Mouse (Mus musculus): ENCODE measurements around the gene Vps45.
"Not testable (repeated sequence)": the region's sequence is repeated elsewhere in the genome, so short reads cannot be mapped to it uniquely, and the experiment has no call there.

Gene Vps45

GRCm38 (mm10) chr3:96081006-96081405, 22.7 kb upstream of the Vps45 start:
- in situ Hi-C loops (cut with MboI; ENCODE audit: low sequenced_read_pairs) = no loop called here

GRCm38 (mm10) chr3:96078711-96079110, 20.4 kb upstream of the Vps45 start:
- in situ Hi-C loops (cut with MboI; ENCODE audit: low sequenced_read_pairs) = no loop called here

GRCm38 (mm10) chr3:96078066-96078465, 19.8 kb upstream of the Vps45 start:
- in situ Hi-C loops (cut with MboI; ENCODE audit: low sequenced_read_pairs) = no loop called here

- in situ Hi-C loops (cut with MboI; ENCODE audit: low sequenced_read_pairs) = no loop called here
Measured at GRCm38 (mm10) chr3:96072921-96073486, 14.7 kb upstream of the Vps45 start.

GRCm38 (mm10) chr3:96070241-96070640, 12.0 kb upstream of the Vps45 start:
- in situ Hi-C loops (cut with MboI; ENCODE audit: low sequenced_read_pairs) = no loop called here

- in situ Hi-C loops (cut with MboI; ENCODE audit: low sequenced_read_pairs) = no loop called here
Measured at GRCm38 (mm10) chr3:96069542-96069941, 11.3 kb upstream of the Vps45 start.

- in situ Hi-C loops (cut with MboI; ENCODE audit: low sequenced_read_pairs) = no loop called here
Measured at GRCm38 (mm10) chr3:96069046-96069445, 10.8 kb upstream of the Vps45 start.

- in situ Hi-C loops (cut with MboI; ENCODE audit: low sequenced_read_pairs) = no loop called here
Measured at GRCm38 (mm10) chr3:96066741-96067140, 8.5 kb upstream of the Vps45 start.

GRCm38 (mm10) chr3:96065754-96066375, 7.6 kb upstream of the Vps45 start:
- in situ Hi-C loops (cut with MboI; ENCODE audit: low sequenced_read_pairs) = no loop called here

- in situ Hi-C loops (cut with MboI; ENCODE audit: low sequenced_read_pairs) = no loop called here
Measured at GRCm38 (mm10) chr3:96065147-96065546, 6.9 kb upstream of the Vps45 start.

GRCm38 (mm10) chr3:96064217-96064616, 6.0 kb upstream of the Vps45 start:
- in situ Hi-C loops (cut with MboI; ENCODE audit: low sequenced_read_pairs) = no loop called here

GRCm38 (mm10) chr3:96063299-96063698, 5.0 kb upstream of the Vps45 start:
- in situ Hi-C loops (cut with MboI; ENCODE audit: low sequenced_read_pairs) = no loop called here

- in situ Hi-C loops (cut with MboI; ENCODE audit: low sequenced_read_pairs) = no loop called here
Measured at GRCm38 (mm10) chr3:96060146-96060545, 1.9 kb upstream of the Vps45 start.

GRCm38 (mm10) chr3:96057747-96058204, 490 bp downstream of the Vps45 start:
- in situ Hi-C loops (cut with MboI; ENCODE audit: low sequenced_read_pairs) = loop anchor here (5.0 kb wide), 1 partner anchor 95 kb away; no protein-coding TSS in a partner anchor

GRCm38 (mm10) chr3:96056031-96056430, 2.2 kb downstream of the Vps45 start:
- in situ Hi-C loops (cut with MboI; ENCODE audit: low sequenced_read_pairs) = loop anchor here (5.0 kb wide), 1 partner anchor 94 kb away; no protein-coding TSS in a partner anchor

GRCm38 (mm10) chr3:96055294-96055693, 3.0 kb downstream of the Vps45 start:
- in situ Hi-C loops (cut with MboI; ENCODE audit: low sequenced_read_pairs) = loop anchor here (5.0 kb wide), 1 partner anchor 93 kb away; no protein-coding TSS in a partner anchor

GRCm38 (mm10) chr3:96051839-96052238, 6.4 kb downstream of the Vps45 start:
- in situ Hi-C loops (cut with MboI; ENCODE audit: low sequenced_read_pairs) = no loop called here

GRCm38 (mm10) chr3:96051186-96051585, 7.1 kb downstream of the Vps45 start:
- in situ Hi-C loops (cut with MboI; ENCODE audit: low sequenced_read_pairs) = no loop called here

- in situ Hi-C loops (cut with MboI; ENCODE audit: low sequenced_read_pairs) = no loop called here
Measured at GRCm38 (mm10) chr3:96050779-96051178, 7.5 kb downstream of the Vps45 start.

GRCm38 (mm10) chr3:96044559-96044958, 13.7 kb downstream of the Vps45 start:
- in situ Hi-C loops (cut with MboI; ENCODE audit: low sequenced_read_pairs) = not testable (repeated sequence)

GRCm38 (mm10) chr3:96043104-96043503, 15.2 kb downstream of the Vps45 start:
- in situ Hi-C loops (cut with MboI; ENCODE audit: low sequenced_read_pairs) = no loop called here

GRCm38 (mm10) chr3:96041079-96041478, 17.2 kb downstream of the Vps45 start:
- in situ Hi-C loops (cut with MboI; ENCODE audit: low sequenced_read_pairs) = no loop called here

- in situ Hi-C loops (cut with MboI; ENCODE audit: low sequenced_read_pairs) = no loop called here
Measured at GRCm38 (mm10) chr3:96040663-96041006, 17.6 kb downstream of the Vps45 start.

All from CH12F3 (cell line).